Mouse (Mus musculus) ES-Bruce4 (cell line): Measurements from ENCODE around the gene Senp1. TPM values are rescaled to one million over a fixed set of nuclear protein-coding genes. Genes with fewer than 3 reads are reported as not detected.

ENCODE experiments used
- H3K27ac ChIP-seq: 2 replicates; pipeline ENCODE4 v1.5.1; 2012; ENCODE audit warnings: low read length, inconsistent platforms; ENCODE audit not compliant: insufficient read depth
- H3K27me3 ChIP-seq: 2 replicates; pipeline ENCODE4 v1.6.1; 2012; ENCODE audit warnings: mild to moderate bottlenecking, low read length, inconsistent platforms; ENCODE audit not compliant: control insufficient read depth, poor library complexity, insufficient read depth, severe bottlenecking
- H3K36me3 ChIP-seq: 2 replicates; pipeline ENCODE4 v1.6.1; 2012; ENCODE audit warnings: inconsistent platforms, mild to moderate bottlenecking, low read length, moderate library complexity; ENCODE audit not compliant: control insufficient read depth, poor library complexity, insufficient read depth, severe bottlenecking
- H3K4me1 ChIP-seq: one replicate; pipeline ENCODE4 v1.8.1; 2011; ENCODE audit warnings: low read length; ENCODE audit not compliant: control insufficient read depth, insufficient read depth
- H3K4me3 ChIP-seq: 2 replicates; pipeline ENCODE4 v1.5.1; 2011; ENCODE audit warnings: low read depth, mild to moderate bottlenecking, low read length
- H3K9ac ChIP-seq: 2 replicates; pipeline ENCODE4 v1.6.1; 2012; ENCODE audit warnings: low read depth, mild to moderate bottlenecking, inconsistent platforms; ENCODE audit not compliant: poor library complexity, severe bottlenecking
- H3K9me3 ChIP-seq: replicated peaks from 2 replicates; pipeline ENCODE4 v1.6.1; 2012; ENCODE audit warnings: mild to moderate bottlenecking, low read length, inconsistent platforms; ENCODE audit not compliant: control insufficient read depth, poor library complexity, insufficient read depth, severe bottlenecking
- CTCF ChIP-seq: IDR thresholded peaks from one replicate; pipeline ENCODE4 v1.8.1; 2011; ENCODE audit warnings: low read depth, low read length
- EP300 ChIP-seq: IDR thresholded peaks from 2 replicates; pipeline ENCODE4 v1.6.1; 2011; ENCODE audit warnings: low read depth, low read length; ENCODE audit not compliant: insufficient read depth
- POLR2A ChIP-seq: IDR thresholded peaks from one replicate; pipeline ENCODE4 v1.8.1; 2011; ENCODE audit warnings: low read length; ENCODE audit not compliant: insufficient read depth
- polyA plus RNA-seq: library from polyadenylated mRNA; stranded (reverse); fragments of >200 nt; gene quantifications from 2 replicates; pipeline ENCODE4 v1.2.4, GENCODE M21; 2011; ENCODE audit warnings: low read depth; ENCODE audit not compliant: missing spikeins, insufficient read depth, insufficient read length

Gene Senp1
- polyA plus RNA-seq, 1 experiment: 70.6 TPM

GRCm38 (mm10) chr15:98035076-98035755 is 58.3 kb downstream of the Senp1 start:
- no peak overlapping the region for H3K4me3 ChIP-seq
- H3K9me3 ChIP-seq: no peaks in the 10 kb centered on the region
- TF ChIP-seq EP300 (no peak), POLR2A (no peak), CTCF (no peak)
- no peaks in the 10 kb centered on the region for H3K27me3 ChIP-seq
- H3K36me3 ChIP-seq: peaks cover 8% of the 10 kb centered on the region
- H3K9ac ChIP-seq: no peak overlapping the region
- H3K27ac ChIP-seq: no peak overlapping the region
- H3K4me1 ChIP-seq: peaks cover 2% of the 10 kb centered on the region

- H3K4me1 ChIP-seq: peaks cover 2% of the 10 kb centered on the region
- no peaks in the 10 kb centered on the region for H3K9me3 ChIP-seq
- H3K27me3 ChIP-seq: no peaks in the 10 kb centered on the region
- H3K9ac ChIP-seq: no peak overlapping the region
- no peak for TF ChIP-seq CTCF
- TF ChIP-seq EP300: no peak
- TF ChIP-seq POLR2A: no peak
- H3K27ac ChIP-seq: no peak overlapping the region
- peaks cover 5% of the 10 kb centered on the region; the same call in 1 of the 2 replicates for H3K36me3 ChIP-seq
- H3K4me3 ChIP-seq: no peak overlapping the region
Observed at GRCm38 (mm10) chr15:98033233-98033748, 60.3 kb downstream of the Senp1 start.

- H3K4me3 ChIP-seq: no peak overlapping the region
- TF ChIP-seq CTCF (no peak), EP300 (no peak), POLR2A (no peak)
- no peaks in the 10 kb centered on the region for H3K9me3 ChIP-seq
- H3K36me3 ChIP-seq: no peaks in the 10 kb centered on the region
- no peak overlapping the region for H3K27ac ChIP-seq
- H3K27me3 ChIP-seq: no peaks in the 10 kb centered on the region
- no peaks in the 10 kb centered on the region for H3K4me1 ChIP-seq
- no peak overlapping the region for H3K9ac ChIP-seq
Observed at GRCm38 (mm10) chr15:98029798-98030197, 63.7 kb downstream of the Senp1 start.

- TF ChIP-seq POLR2A: no peak
- Histone ChIP-seq H3K4me3 (no peak overlapping the region), H3K27ac (no peak overlapping the region), H3K27me3 (no peaks in the 10 kb centered on the region), H3K36me3 (no peaks in the 10 kb centered on the region), H3K4me1 (no peaks in the 10 kb centered on the region), H3K9ac (no peak overlapping the region), H3K9me3 (no peaks in the 10 kb centered on the region)
Observed at GRCm38 (mm10) chr15:98026967-98027904, 66.3 kb downstream of the Senp1 start.

GRCm38 (mm10) chr15:98025611-98026010 is 67.9 kb downstream of the Senp1 start:
- Histone ChIP-seq H3K27ac (no peak overlapping the region), H3K4me1 (no peaks in the 10 kb centered on the region), H3K9me3 (no peaks in the 10 kb centered on the region), H3K9ac (no peak overlapping the region), H3K36me3 (no peaks in the 10 kb centered on the region), H3K4me3 (no peak overlapping the region), H3K27me3 (no peaks in the 10 kb centered on the region)
- TF ChIP-seq POLR2A (no peak), CTCF (no peak), EP300 (no peak)

- Histone ChIP-seq H3K36me3 (no peaks in the 10 kb centered on the region), H3K27me3 (no peaks in the 10 kb centered on the region), H3K9me3 (no peaks in the 10 kb centered on the region), H3K4me1 (no peaks in the 10 kb centered on the region), H3K9ac (no peak overlapping the region), H3K4me3 (no peak overlapping the region), H3K27ac (no peak overlapping the region)
- TF ChIP-seq EP300: no peak
- TF ChIP-seq POLR2A: no peak
- TF ChIP-seq CTCF: no peak
Observed at GRCm38 (mm10) chr15:98023137-98023536, 70.4 kb downstream of the Senp1 start.
